Mouse (Mus musculus): ENCODE measurements at regions not wholly inside any gene's neighbourhood (a gene's known extent, or its start where the extent isn't known, plus 50 kb on each side); places are given as distances from the start of the nearest gene placed in this dataset.
A peak's percentile ranks its signal among the peaks of the same experiment; 100 is the strongest.

GRCm38 (mm10) chr8:8183233-8183622, 477.8 kb downstream of the Efnb2 start:
- DNase-seq (ENCODE audit: low read depth): peak; percentile 84

- DNase-seq (ENCODE audit: low read depth): peak; percentile 6
Observed at GRCm38 (mm10) chr8:8182616-8183232, 478.3 kb downstream of the Efnb2 start.

GRCm38 (mm10) chr8:8182108-8182507, 478.9 kb downstream of the Efnb2 start:
- DNase-seq (ENCODE audit: low read depth): no peak

GRCm38 (mm10) chr8:8174286-8174685, 486.8 kb downstream of the Efnb2 start:
- no peak for DNase-seq (ENCODE audit: low read depth)

- DNase-seq (ENCODE audit: low read depth): no peak
Observed at GRCm38 (mm10) chr8:8168674-8169073, 492.4 kb downstream of the Efnb2 start.

- DNase-seq (ENCODE audit: low read depth): no peak
Observed at GRCm38 (mm10) chr8:8168250-8168649, 492.8 kb downstream of the Efnb2 start.

GRCm38 (mm10) chr8:8147527-8147926, 513.5 kb downstream of the Efnb2 start:
- peak; percentile 24 for DNase-seq (ENCODE audit: low read depth)

GRCm38 (mm10) chr8:8142933-8143495, 518.0 kb downstream of the Efnb2 start:
- no peak for DNase-seq (ENCODE audit: low read depth)

- no peak for DNase-seq (ENCODE audit: low read depth)
Observed at GRCm38 (mm10) chr8:8142461-8142860, 518.6 kb downstream of the Efnb2 start.

- DNase-seq (ENCODE audit: low read depth): no peak
Observed at GRCm38 (mm10) chr8:8139720-8140119, 521.3 kb downstream of the Efnb2 start.

- DNase-seq (ENCODE audit: low read depth): no peak
Observed at GRCm38 (mm10) chr8:8133001-8133785, 527.8 kb downstream of the Efnb2 start.

- no peak for DNase-seq (ENCODE audit: low read depth)
Observed at GRCm38 (mm10) chr8:8131961-8132376, 529.1 kb downstream of the Efnb2 start.

GRCm38 (mm10) chr8:8130806-8131205, 530.2 kb downstream of the Efnb2 start:
- DNase-seq (ENCODE audit: low read depth): no peak

- peak; percentile 17 for DNase-seq (ENCODE audit: low read depth)
Observed at GRCm38 (mm10) chr8:8115595-8116429, 545.2 kb downstream of the Efnb2 start.

- DNase-seq (ENCODE audit: low read depth): no peak
Observed at GRCm38 (mm10) chr8:8114604-8115003, 546.4 kb downstream of the Efnb2 start.

GRCm38 (mm10) chr8:8109785-8110350, 551.2 kb downstream of the Efnb2 start:
- no peak for DNase-seq (ENCODE audit: low read depth)

GRCm38 (mm10) chr8:8103492-8103891, 557.5 kb downstream of the Efnb2 start:
- DNase-seq (ENCODE audit: low read depth): no peak

GRCm38 (mm10) chr8:8102010-8102727, 558.9 kb downstream of the Efnb2 start:
- no peak for DNase-seq (ENCODE audit: low read depth)

GRCm38 (mm10) chr8:8092551-8092950, 568.5 kb downstream of the Efnb2 start:
- no peak for DNase-seq (ENCODE audit: low read depth)

GRCm38 (mm10) chr8:8084652-8085051, 576.4 kb downstream of the Efnb2 start:
- no peak for DNase-seq (ENCODE audit: low read depth)

GRCm38 (mm10) chr8:8064074-8064473, 597.0 kb downstream of the Efnb2 start:
- peak; percentile 36 for DNase-seq (ENCODE audit: low read depth)

Measured in NIH3T3 (cell line).